Mouse (Mus musculus) intestine, embryonic 14.5 days (tissue): ENCODE data around the gene Hoxb5. TPM values are rescaled to one million over a fixed set of nuclear protein-coding genes. Genes with fewer than 3 reads are reported as not detected.

Source experiments
- ATAC-seq: fragments of 200-750 bp; cut with Nextera tagmentation; replicated peaks from 2 replicates; pipeline ENCODE4 v1.8.0; 2017; ENCODE audit warnings: low read depth, moderate number of reproducible peaks, moderate TSS enrichment, moderate library complexity; ENCODE audit not compliant: low FRiP score, low TSS enrichment
- DNase-seq: peaks from one replicate; pipeline ENCODE4 v3.0.0-alpha.2; 2018; ENCODE audit warnings: low spot score
- H3K27ac ChIP-seq: fragments of 300-500 bp; sonication (generic); 2 replicates; pipeline ENCODE4 v1.5.1; 2014; ENCODE audit warnings: low read depth, mild to moderate bottlenecking, control low read depth
- H3K27me3 ChIP-seq: fragments of 300-500 bp; sonication (generic); replicated peaks from 2 replicates; pipeline ENCODE4 v1.6.1; 2014; ENCODE audit warnings: low read length, control low read depth; ENCODE audit not compliant: control insufficient read depth, insufficient read depth
- H3K36me3 ChIP-seq: fragments of 300-500 bp; sonication (generic); 2 replicates; pipeline ENCODE4 v1.6.1; 2014; ENCODE audit warnings: low read length, control low read depth; ENCODE audit not compliant: control insufficient read depth, insufficient read depth
- H3K4me1 ChIP-seq: fragments of 300-500 bp; sonication (generic); replicated peaks from 2 replicates; pipeline ENCODE4 v1.6.1; 2014; ENCODE audit warnings: low read length, control low read depth, mixed read lengths; ENCODE audit not compliant: control insufficient read depth, insufficient read depth
- H3K4me2 ChIP-seq: fragments of 300-500 bp; sonication (generic); 2 replicates; pipeline ENCODE4 v1.6.1; 2014; ENCODE audit warnings: low read length
- H3K4me3 ChIP-seq: fragments of 300-500 bp; sonication (generic); 2 replicates; pipeline ENCODE4 v1.5.1; 2014; ENCODE audit warnings: low read depth, low read length, control low read depth, mixed read lengths
- H3K9ac ChIP-seq: fragments of 300-500 bp; sonication (generic); 2 replicates; pipeline ENCODE4 v1.6.1; 2014; ENCODE audit warnings: mild to moderate bottlenecking, low read length
- H3K9me3 ChIP-seq: fragments of 300-500 bp; sonication (generic); 2 replicates; pipeline ENCODE4 v1.6.1; 2016; ENCODE audit warnings: low read length, control low read depth; ENCODE audit not compliant: control insufficient read depth
- WGBS: fragments of 180-500 bp; shearing (Covaris S2); extraction: QIAGEN DNeasy Blood & Tissue Kit; methylation state at CpG from one replicate; pipeline ENCODE4 v1.1.7; 2014; 5-methylcytosine and 5-hydroxymethylcytosine counted together
- polyA plus RNA-seq: library from polyadenylated mRNA; unstranded; fragments of >200 nt; fragmentation: Nextera tagmentation; extraction: Ambion mirVana; gene quantifications from 2 replicates; pipeline ENCODE4 v1.2.1, GENCODE M21; 2014

Gene Hoxb5
- polyA plus RNA-seq, 1 experiment from 2014 or later = 49.6 TPM

- peaks cover 34% of the 10 kb centered on the region for H3K27me3 ChIP-seq
- no peak for DNase-seq
Observed at GRCm38 (mm10) chr11:96301837-96302236, 1.3 kb upstream of the Hoxb5 start.

GRCm38 (mm10) chr11:96302381-96303150, 570 bp upstream of the Hoxb5 start:
- Histone ChIP-seq H3K9me3 (no peaks in the 10 kb centered on the region), H3K4me2 (peak overlapping the region; percentile 89), H3K27ac (peak overlapping the region; percentile 99; the same call in 1 of the 2 replicates), H3K9ac (peak overlapping the region; percentile 79), H3K27me3 (peaks cover 32% of the 10 kb centered on the region), H3K36me3 (no peaks in the 10 kb centered on the region), H3K4me1 (peaks cover 46% of the 10 kb centered on the region), H3K4me3 (peak overlapping the region; percentile 22)
- ATAC-seq (no peak), DNase-seq (no peak)
- WGBS = 25% methylated on average over 23 of the region's 23 CpGs

More at GRCm38 (mm10) chr11:96301837-96302236, 1.3 kb upstream of the Hoxb5 start:
- Histone ChIP-seq H3K4me2 (peak overlapping the region; percentile 89), H3K9ac (peak overlapping the region; percentile 79), H3K9me3 (no peaks in the 10 kb centered on the region), H3K27ac (peak overlapping the region; percentile 99), H3K36me3 (no peaks in the 10 kb centered on the region), H3K4me3 (peak overlapping the region; percentile 22), H3K4me1 (peaks cover 46% of the 10 kb centered on the region)
- no peak for ATAC-seq
- 23% methylated on average over 15 of the region's 15 CpGs for WGBS

- no peaks in the 10 kb centered on the region for H3K9me3 ChIP-seq
- H3K4me1 ChIP-seq = peaks cover 59% of the 10 kb centered on the region
- H3K4me3 ChIP-seq = peak overlapping the region; percentile 55
- peak overlapping the region; percentile 96 for H3K9ac ChIP-seq
- peak overlapping the region; percentile 99 for H3K27ac ChIP-seq
- DNase-seq (no peak), ATAC-seq (no peak)
- H3K4me2 ChIP-seq = peak overlapping the region; percentile 89
- H3K36me3 ChIP-seq = no peaks in the 10 kb centered on the region
- H3K27me3 ChIP-seq = peaks cover 23% of the 10 kb centered on the region
- 7% methylated on average over 38 of the region's 38 CpGs for WGBS
Observed at GRCm38 (mm10) chr11:96304381-96305195, 1.5 kb downstream of the Hoxb5 start.

GRCm38 (mm10) chr11:96305505-96306182, 2.5 kb downstream of the Hoxb5 start:
- DNase-seq = no peak
- Histone ChIP-seq H3K4me3 (peak overlapping the region; percentile 55), H3K27ac (peak overlapping the region; percentile 99), H3K9ac (peak overlapping the region; percentile 96), H3K36me3 (no peaks in the 10 kb centered on the region), H3K4me1 (peaks cover 61% of the 10 kb centered on the region), H3K27me3 (peaks cover 15% of the 10 kb centered on the region; the same call in 1 of the 2 replicates), H3K4me2 (peak overlapping the region; percentile 89), H3K9me3 (no peaks in the 10 kb centered on the region)
- WGBS = 50% methylated on average over 6 of the region's 6 CpGs
- no peak for ATAC-seq

GRCm38 (mm10) chr11:96306183-96306907, 3.2 kb downstream of the Hoxb5 start:
- 19% methylated on average over 7 of the region's 7 CpGs for WGBS
- H3K36me3 ChIP-seq = no peaks in the 10 kb centered on the region
- H3K4me2 ChIP-seq = peak overlapping the region; percentile 89
- ATAC-seq = no peak
- H3K4me3 ChIP-seq = peak overlapping the region; percentile 55
- peaks cover 13% of the 10 kb centered on the region; the same call in 1 of the 2 replicates for H3K27me3 ChIP-seq
- H3K27ac ChIP-seq = peak overlapping the region; percentile 99
- H3K9me3 ChIP-seq = no peaks in the 10 kb centered on the region
- peak overlapping the region; percentile 96 for H3K9ac ChIP-seq
- peaks cover 65% of the 10 kb centered on the region for H3K4me1 ChIP-seq
- no peak for DNase-seq

GRCm38 (mm10) chr11:96306908-96307269, 3.8 kb downstream of the Hoxb5 start:
- H3K27ac ChIP-seq = peak overlapping the region; percentile 99
- peak overlapping the region; percentile 55 for H3K4me3 ChIP-seq
- no peak for DNase-seq
- H3K9ac ChIP-seq = peak overlapping the region; percentile 96
- H3K36me3 ChIP-seq = no peaks in the 10 kb centered on the region
- peaks cover 8% of the 10 kb centered on the region; the same call in 1 of the 2 replicates for H3K27me3 ChIP-seq
- peak overlapping the region; percentile 89 for H3K4me2 ChIP-seq
- ATAC-seq = no peak
- no peaks in the 10 kb centered on the region for H3K9me3 ChIP-seq
- 7% methylated on average over 13 of the region's 13 CpGs for WGBS
- peaks cover 62% of the 10 kb centered on the region for H3K4me1 ChIP-seq

GRCm38 (mm10) chr11:96308763-96309162, 5.6 kb downstream of the Hoxb5 start:
- peaks cover 68% of the 10 kb centered on the region for H3K4me1 ChIP-seq
- H3K27me3 ChIP-seq = 0 out of 2 replicates have a peak, but pooled peaks cover 7% of the 10 kb centered on the region
- H3K27ac ChIP-seq = peak overlapping the region; percentile 99
- peak overlapping the region; percentile 89 for H3K4me2 ChIP-seq
- peak overlapping the region; percentile 96 for H3K9ac ChIP-seq
- H3K9me3 ChIP-seq = no peaks in the 10 kb centered on the region
- H3K4me3 ChIP-seq = peak overlapping the region; percentile 55
- WGBS = 22% methylated on average over 4 of the region's 4 CpGs
- ATAC-seq (no peak), DNase-seq (no peak)
- H3K36me3 ChIP-seq = no peaks in the 10 kb centered on the region

- Histone ChIP-seq H3K4me1 (peaks cover 72% of the 10 kb centered on the region), H3K4me3 (peak overlapping the region; percentile 55), H3K27ac (peak overlapping the region; percentile 99), H3K9me3 (no peaks in the 10 kb centered on the region), H3K9ac (peak overlapping the region; percentile 96), H3K4me2 (peak overlapping the region; percentile 89), H3K36me3 (no peaks in the 10 kb centered on the region), H3K27me3 (0 out of 2 replicates have a peak, but pooled peaks cover 5% of the 10 kb centered on the region)
- 22% methylated on average over 4 of the region's 4 CpGs for WGBS
- no peak for DNase-seq
- ATAC-seq = no peak
Observed at GRCm38 (mm10) chr11:96309288-96309687, 6.2 kb downstream of the Hoxb5 start.
